Comparison of ENCODE assay signal across 8 mouse cellular contexts in the genomic region with DNA sequence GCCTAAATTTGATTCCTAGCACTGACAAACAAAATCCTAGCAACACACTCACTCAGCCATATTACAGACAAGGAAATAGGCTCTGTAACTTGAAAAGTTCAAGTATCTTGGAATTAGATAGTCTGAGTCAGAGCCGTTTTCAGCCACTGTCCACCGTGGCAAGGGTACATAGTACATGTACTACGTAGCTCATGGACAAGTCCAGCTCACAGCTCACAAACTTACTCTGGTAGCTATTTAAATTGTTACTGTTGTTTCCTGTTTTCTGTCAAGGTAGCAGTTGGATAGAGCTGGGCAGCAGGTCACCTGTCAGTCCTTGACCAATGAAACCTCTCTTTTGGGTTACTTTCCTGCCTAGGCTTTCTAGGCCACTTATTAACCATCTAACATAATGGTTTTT. TPM values are rescaled to one million over a fixed set of nuclear protein-coding genes. Genes with fewer than 3 reads are reported as not detected.
DNase-seq lines count a peak whose midpoint lies in the region; ATAC-seq and TF ChIP-seq lines count a peak whose summit lies in the region.

No protein-coding gene starts in this region.

- no peak overlapping the region for H3K27ac ChIP-seq in left cerebral cortex, adult 2 months
- no peak overlapping the region for H3K27ac ChIP-seq in forebrain, embryonic 15.5 days (replicated peaks)
- H3K27ac ChIP-seq in intestine, embryonic 15.5 days, result no peak overlapping the region
- H3K27ac ChIP-seq in midbrain, embryonic 16.5 days (ENCODE audit: low read length), result no peak overlapping the region

- H3K27me3 ChIP-seq in forebrain, embryonic 15.5 days, result no peaks in the 10 kb centered on the region
- no peaks in the 10 kb centered on the region for H3K27me3 ChIP-seq in intestine, embryonic 15.5 days (replicated peaks)
- H3K27me3 ChIP-seq in midbrain, embryonic 16.5 days (ENCODE audit: control insufficient read depth, insufficient read depth, low read depth, low read length), result no peaks in the 10 kb centered on the region

- peaks cover 57% of the 10 kb centered on the region for H3K4me1 ChIP-seq in forebrain, embryonic 15.5 days
- H3K4me1 ChIP-seq in intestine, embryonic 15.5 days (replicated peaks), result peaks cover 17% of the 10 kb centered on the region; the same call in 1 of the 2 replicates
- peaks cover 49% of the 10 kb centered on the region for H3K4me1 ChIP-seq in midbrain, embryonic 16.5 days (ENCODE audit: control insufficient read depth, insufficient read depth, low read length)

- H3K4me2 ChIP-seq in forebrain, embryonic 15.5 days (replicated peaks), result peak overlapping the region; percentile 76
- peak overlapping the region; percentile 81; the same call in 1 of the 2 replicates for H3K4me2 ChIP-seq in intestine, embryonic 15.5 days (replicated peaks)
- H3K4me2 ChIP-seq in midbrain, embryonic 16.5 days (ENCODE audit: low read length), result peak overlapping the region; percentile 84

- H3K36me3 ChIP-seq in forebrain, embryonic 15.5 days, result peaks cover 6% of the 10 kb centered on the region; the same call in 1 of the 2 replicates
- no peaks in the 10 kb centered on the region; the same call in 1 of the 2 replicates for H3K36me3 ChIP-seq in intestine, embryonic 15.5 days
- H3K36me3 ChIP-seq in midbrain, embryonic 16.5 days (ENCODE audit: control insufficient read depth, insufficient read depth, low read length), result no peaks in the 10 kb centered on the region

- no peak for DNase-seq in left cerebral cortex, adult 2 months (ENCODE audit: extremely low spot score in 1 of 2, low spot score in 2 of 2)
- no peak for DNase-seq in left cerebral cortex, adult 11 months (ENCODE audit: low spot score)
- DNase-seq in spleen, postnatal 10 days (ENCODE audit: low spot score in 2 of 2), result no peak
- DNase-seq in thymus, postnatal 25 days, result no peak

- ATAC-seq in forebrain, embryonic 15.5 days (replicated peaks), result no peak
- no peak for ATAC-seq in intestine, embryonic 15.5 days
- ATAC-seq in midbrain, embryonic 16.5 days, result no peak
- ATAC-seq in megakaryocyte progenitor cell, adult 5-6 weeks (replicated peaks; ENCODE audit: poor library complexity), result no peak

- no peak for TF ChIP-seq CTCF in left cerebral cortex, adult 2 months (IDR thresholded peaks at IDR 0.05)

- intact Hi-C loops in left cerebral cortex, adult 2 months (cut with DNase I), result no loop called here

- H3K9me3 ChIP-seq in forebrain, embryonic 15.5 days, result no peaks in the 10 kb centered on the region
- H3K9me3 ChIP-seq in intestine, embryonic 15.5 days, result no peaks in the 10 kb centered on the region
- no peaks in the 10 kb centered on the region for H3K9me3 ChIP-seq in midbrain, embryonic 16.5 days (replicated peaks; ENCODE audit: control insufficient read depth, low read length, poor library complexity, severe bottlenecking)

- no peak overlapping the region for H3K9ac ChIP-seq in forebrain, embryonic 15.5 days (replicated peaks)
- H3K9ac ChIP-seq in intestine, embryonic 15.5 days, result no peak overlapping the region
- H3K9ac ChIP-seq in midbrain, embryonic 16.5 days (ENCODE audit: low read depth, low read length), result no peak overlapping the region

- WGBS in forebrain, embryonic 15.5 days, result 96% methylated on average over 3 of the region's 3 CpGs
- 79% methylated on average over 3 of the region's 3 CpGs for WGBS in intestine, embryonic 15.5 days
- 98% methylated on average over 3 of the region's 3 CpGs for WGBS in midbrain, embryonic 16.5 days

- H3K4me3 ChIP-seq in left cerebral cortex, adult 2 months, result peak overlapping the region; percentile 26; the same call in 1 of the 2 replicates
- H3K4me3 ChIP-seq in forebrain, embryonic 15.5 days, result no peak overlapping the region
- H3K4me3 ChIP-seq in intestine, embryonic 15.5 days (replicated peaks), result no peak overlapping the region; the same call in 1 of the 2 replicates
- peak overlapping the region; percentile 6; the same call in 1 of the 2 replicates for H3K4me3 ChIP-seq in midbrain, embryonic 16.5 days (ENCODE audit: low read depth, low read length)

RNA-seq across cellular contexts. Expression of a gene that starts 2.2 kb away (rescaled TPM):
- total RNA-seq in left cerebral cortex, adult 2 months (2021), result 10 to 100 TPM; 33.7 to 36.8 TPM
- polyA plus RNA-seq in forebrain, embryonic 15.5 days (2015; fragmentation: Nextera tagmentation; extraction: Ambion mirVana), result 315 and 344 TPM in 2 replicates
- 243 and 269 TPM in 2 replicates for polyA plus RNA-seq in intestine, embryonic 15.5 days (2015; fragmentation: Nextera tagmentation; extraction: Ambion mirVana)
- polyA plus RNA-seq in midbrain, embryonic 16.5 days (2015; fragmentation: Nextera tagmentation; extraction: Ambion mirVana), result 252 and 253 TPM in 2 replicates
- total RNA-seq in megakaryocyte progenitor cell, adult 5-6 weeks (2015), result 117 TPM in 2 replicates
- 96.3 and 127 TPM in 2 replicates for total RNA-seq in megakaryocyte progenitor cell, adult 5-6 weeks (2017)

RNA-seq across cellular contexts. Expression of a gene that starts 2.7 kb away (rescaled TPM):
- total RNA-seq in left cerebral cortex, adult 2 months (2021), result 10 to 100 TPM; 36.6 to 40.8 TPM
- polyA plus RNA-seq in forebrain, embryonic 15.5 days (2015; fragmentation: Nextera tagmentation; extraction: Ambion mirVana), result 25.4 and 26.0 TPM in 2 replicates
- polyA plus RNA-seq in intestine, embryonic 15.5 days (2015; fragmentation: Nextera tagmentation; extraction: Ambion mirVana), result 26.4 and 27.1 TPM in 2 replicates
- polyA plus RNA-seq in midbrain, embryonic 16.5 days (2015; fragmentation: Nextera tagmentation; extraction: Ambion mirVana), result 25.2 and 26.2 TPM in 2 replicates
- total RNA-seq in megakaryocyte progenitor cell, adult 5-6 weeks (2015), result 26.4 and 26.5 TPM in 2 replicates
- total RNA-seq in megakaryocyte progenitor cell, adult 5-6 weeks (2017), result 11.5 and 14.6 TPM in 2 replicates

RNA-seq across cellular contexts. Expression of a gene that starts 46.0 kb away (rescaled TPM):
- total RNA-seq in left cerebral cortex, adult 2 months (2021), result 1 to 10 TPM; 2.2 to 2.8 TPM
- 0.46 and 0.89 TPM in 2 replicates for polyA plus RNA-seq in forebrain, embryonic 15.5 days (2015; fragmentation: Nextera tagmentation; extraction: Ambion mirVana)
- polyA plus RNA-seq in intestine, embryonic 15.5 days (2015; fragmentation: Nextera tagmentation; extraction: Ambion mirVana), result 13.4 and 14.1 TPM in 2 replicates
- polyA plus RNA-seq in midbrain, embryonic 16.5 days (2015; fragmentation: Nextera tagmentation; extraction: Ambion mirVana), result 3.0 and 3.9 TPM in 2 replicates
- total RNA-seq in megakaryocyte progenitor cell, adult 5-6 weeks (2015), result not detected in 2 replicates
- total RNA-seq in megakaryocyte progenitor cell, adult 5-6 weeks (2017), result not detected in 2 replicates

Comparison
In these comparisons a context has a peak if more than half of its experiments do, and no peak if none do; other contexts are left out.
1. H3K4me3 ChIP-seq: peak in left cerebral cortex, adult 2 months (single experiment) and midbrain, embryonic 16.5 days (single experiment); none in forebrain, embryonic 15.5 days (single experiment) and intestine, embryonic 15.5 days (single experiment).
2. Peak in every context shown above with its lines, with median percentiles within 50 percentile points of each other: H3K4me2 ChIP-seq.